Mouse (Mus musculus) WW6 (cell line): ENCODE measurements around the gene Nrsn2.
"Not testable (repeated sequence)": the region's sequence is repeated elsewhere in the genome, so short reads cannot be mapped to it uniquely, and the experiment has no call there.

ENCODE experiments used
- DNase-seq: peaks from one replicate; pipeline ENCODE4 v3.0.0-alpha.2; 2013; ENCODE audit warnings: low read depth, low spot score

The Nrsn2 gene

GRCm38 (mm10) chr2:152384191-152384590 lies 7.8 kb upstream of the Nrsn2 start:
- no peak for DNase-seq

GRCm38 (mm10) chr2:152375652-152376344 lies 640 bp downstream of the Nrsn2 start:
- no peak for DNase-seq

GRCm38 (mm10) chr2:152373547-152373946 lies 2.9 kb downstream of the Nrsn2 start:
- DNase-seq = no peak

GRCm38 (mm10) chr2:152372661-152373060 lies 3.8 kb downstream of the Nrsn2 start:
- DNase-seq = no peak

- no peak for DNase-seq
These were observed 4.3 kb downstream of the Nrsn2 start for GRCm38 (mm10) chr2:152372104-152372503.

GRCm38 (mm10) chr2:152368532-152369140 lies 7.8 kb downstream of the Nrsn2 start:
- DNase-seq = no peak

- DNase-seq = no peak
These were observed 8.5 kb downstream of the Nrsn2 start for GRCm38 (mm10) chr2:152367917-152368316.

GRCm38 (mm10) chr2:152363245-152364147 lies 12.9 kb downstream of the Nrsn2 start:
- DNase-seq = peak; percentile 69

GRCm38 (mm10) chr2:152361193-152361592 lies 15.2 kb downstream of the Nrsn2 start:
- no peak for DNase-seq

GRCm38 (mm10) chr2:152360271-152360775 lies 16.1 kb downstream of the Nrsn2 start:
- no peak for DNase-seq

GRCm38 (mm10) chr2:152359616-152360015 lies 16.8 kb downstream of the Nrsn2 start:
- DNase-seq = no peak

- not testable (repeated sequence) for DNase-seq
These were observed 17.5 kb downstream of the Nrsn2 start for GRCm38 (mm10) chr2:152358977-152359376.

GRCm38 (mm10) chr2:152357254-152357653 lies 19.2 kb downstream of the Nrsn2 start:
- DNase-seq = no peak

GRCm38 (mm10) chr2:152349842-152350540 lies 26.4 kb downstream of the Nrsn2 start:
- no peak for DNase-seq

- no peak for DNase-seq
These were observed 27.2 kb downstream of the Nrsn2 start for GRCm38 (mm10) chr2:152349205-152349604.

- no peak for DNase-seq
These were observed 28.7 kb downstream of the Nrsn2 start for GRCm38 (mm10) chr2:152347722-152348121.

GRCm38 (mm10) chr2:152346776-152347465 lies 29.5 kb downstream of the Nrsn2 start:
- no peak for DNase-seq

- no peak for DNase-seq
These were observed 31.0 kb downstream of the Nrsn2 start for GRCm38 (mm10) chr2:152345393-152345792.

GRCm38 (mm10) chr2:152344909-152345308 lies 31.5 kb downstream of the Nrsn2 start:
- DNase-seq = no peak

GRCm38 (mm10) chr2:152344361-152344760 lies 32.1 kb downstream of the Nrsn2 start:
- DNase-seq = no peak
